Mouse (Mus musculus) embryonic facial prominence, embryonic 12.5 days (tissue): ENCODE measurements around the gene Col11a2. TPM values are rescaled to one million over a fixed set of nuclear protein-coding genes. Genes with fewer than 3 reads are reported as not detected.
"Not testable (repeated sequence)": the region's sequence is repeated elsewhere in the genome, so short reads cannot be mapped to it uniquely, and the experiment has no call there.

Experiments used
- ATAC-seq: fragments of 200-750 bp; cut with Nextera tagmentation; 2 replicates; pipeline ENCODE4 v1.8.0; 2017; ENCODE audit not compliant: insufficient number of reproducible peaks, insufficient read depth, low FRiP score, low TSS enrichment
- H3K27ac ChIP-seq: fragments of 300-500 bp; sonication (generic); 2 replicates; pipeline ENCODE4 v1.5.1; 2016; ENCODE audit warnings: mild to moderate bottlenecking
- H3K27me3 ChIP-seq: fragments of 300-500 bp; sonication (generic); 2 replicates; pipeline ENCODE4 v1.6.1; 2016; ENCODE audit warnings: mild to moderate bottlenecking, moderate library complexity
- H3K36me3 ChIP-seq: fragments of 300-500 bp; sonication (generic); 2 replicates; pipeline ENCODE4 v1.6.1; 2016; ENCODE audit warnings: mild to moderate bottlenecking
- H3K4me1 ChIP-seq: fragments of 300-500 bp; sonication (generic); 2 replicates; pipeline ENCODE4 v1.6.1; 2016
- H3K4me2 ChIP-seq: fragments of 300-500 bp; sonication (generic); replicated peaks from 2 replicates; pipeline ENCODE4 v1.6.1; 2016; ENCODE audit warnings: mild to moderate bottlenecking, moderate library complexity
- H3K4me3 ChIP-seq: fragments of 300-500 bp; sonication (generic); 2 replicates; pipeline ENCODE4 v1.5.1; 2016; ENCODE audit warnings: mild to moderate bottlenecking
- H3K9ac ChIP-seq: fragments of 300-500 bp; sonication (generic); 2 replicates; pipeline ENCODE4 v1.6.1; 2016; ENCODE audit warnings: mild to moderate bottlenecking, moderate library complexity
- H3K9me3 ChIP-seq: fragments of 300-500 bp; sonication (generic); 2 replicates; pipeline ENCODE4 v1.6.1; 2016; ENCODE audit warnings: mild to moderate bottlenecking, moderate library complexity
- WGBS: fragments of 180-500 bp; shearing (Covaris S2); methylation state at CpG from one replicate; pipeline ENCODE4 v1.1.7; 2016; 5-methylcytosine and 5-hydroxymethylcytosine counted together
- polyA plus RNA-seq: library from polyadenylated mRNA; unstranded; fragments of >200 nt; fragmentation: Nextera tagmentation; extraction: Ambion mirVana; gene quantifications from 2 replicates; pipeline ENCODE4 v1.2.1, GENCODE M21; 2016

The Col11a2 gene
- polyA plus RNA-seq = 7.2 and 14.8 TPM in 2 replicates

- ATAC-seq = 0 out of 2 replicates have a peak, but pooled peaks have one; percentile 11
- no peak within 1 kb of the TSS for H3K27ac ChIP-seq
- H3K9ac ChIP-seq = peak within 1 kb of the TSS; percentile 30
- peak within 1 kb of the TSS; percentile 45 for H3K4me2 ChIP-seq
- no peaks in the 10 kb centered on the region for H3K9me3 ChIP-seq
- peaks cover 38% of the 10 kb centered on the region for H3K36me3 ChIP-seq
- H3K27me3 ChIP-seq = peaks cover 25% of the 10 kb centered on the region
- H3K4me3 ChIP-seq = peak within 1 kb of the TSS; percentile 19
- 10% methylated on average over 28 of the region's 28 CpGs for WGBS
- peaks cover 25% of the 10 kb centered on the region for H3K4me1 ChIP-seq
Measured at GRCm38 (mm10) chr17:34038878-34039561, at the start of gene Col11a2. Col11a2 (plus strand) TSS chr17:34039437.

GRCm38 (mm10) chr17:33991788-33992664 is 47.2 kb upstream of the Col11a2 start:
- Histone ChIP-seq H3K27me3 (peaks cover 4% of the 10 kb centered on the region; the same call in 1 of the 2 replicates), H3K9ac (no peak overlapping the region), H3K9me3 (no peaks in the 10 kb centered on the region), H3K4me1 (no peaks in the 10 kb centered on the region), H3K4me3 (no peak overlapping the region), H3K27ac (no peak overlapping the region), H3K36me3 (no peaks in the 10 kb centered on the region), H3K4me2 (no peak overlapping the region)
- ATAC-seq = no peak
- 32% methylated on average over 10 of the region's 10 CpGs for WGBS

GRCm38 (mm10) chr17:33994959-33995358 is 44.3 kb upstream of the Col11a2 start:
- ATAC-seq = no peak
- no peak overlapping the region for H3K9ac ChIP-seq
- WGBS = 81% methylated on average over 8 of the region's 8 CpGs
- H3K27ac ChIP-seq = no peak overlapping the region
- no peak overlapping the region for H3K4me2 ChIP-seq
- no peak overlapping the region for H3K4me3 ChIP-seq
- H3K9me3 ChIP-seq = no peaks in the 10 kb centered on the region
- H3K27me3 ChIP-seq = peaks cover 29% of the 10 kb centered on the region
- peaks cover 7% of the 10 kb centered on the region; the same call in 1 of the 2 replicates for H3K4me1 ChIP-seq
- no peaks in the 10 kb centered on the region for H3K36me3 ChIP-seq

GRCm38 (mm10) chr17:33995651-33996050 is 43.6 kb upstream of the Col11a2 start:
- H3K4me2 ChIP-seq = no peak overlapping the region
- no peak overlapping the region for H3K9ac ChIP-seq
- no peaks in the 10 kb centered on the region for H3K9me3 ChIP-seq
- ATAC-seq = no peak
- no peaks in the 10 kb centered on the region for H3K36me3 ChIP-seq
- WGBS = 63% methylated on average over 3 of the region's 3 CpGs
- H3K27me3 ChIP-seq = peaks cover 36% of the 10 kb centered on the region
- no peak overlapping the region for H3K4me3 ChIP-seq
- no peak overlapping the region for H3K27ac ChIP-seq
- H3K4me1 ChIP-seq = peaks cover 9% of the 10 kb centered on the region; the same call in 1 of the 2 replicates

- not testable (repeated sequence) for H3K36me3 ChIP-seq, H3K9me3 ChIP-seq, H3K4me2 ChIP-seq, H3K27ac ChIP-seq, H3K9ac ChIP-seq, ATAC-seq, H3K4me1 ChIP-seq, H3K4me3 ChIP-seq
- WGBS = 86% methylated on average over 2 of the region's 2 CpGs
- peaks cover 49% of the 10 kb centered on the region for H3K27me3 ChIP-seq
Measured at GRCm38 (mm10) chr17:33997025-33997424, 42.2 kb upstream of the Col11a2 start.

GRCm38 (mm10) chr17:33998697-33999096 is 40.5 kb upstream of the Col11a2 start:
- H3K9ac ChIP-seq, H3K36me3 ChIP-seq, H3K4me2 ChIP-seq, ATAC-seq, H3K27ac ChIP-seq, H3K4me1 ChIP-seq, H3K9me3 ChIP-seq, H3K4me3 ChIP-seq: not testable (repeated sequence)
- 53% methylated on average over 5 of the region's 5 CpGs for WGBS
- peaks cover 54% of the 10 kb centered on the region for H3K27me3 ChIP-seq

- peak overlapping the region; percentile 47 for H3K4me3 ChIP-seq
- no peaks in the 10 kb centered on the region for H3K36me3 ChIP-seq
- ATAC-seq = no peak
- 3% methylated on average over 87 of the region's 87 CpGs for WGBS
- no peaks in the 10 kb centered on the region for H3K9me3 ChIP-seq
- no peak overlapping the region for H3K27ac ChIP-seq
- peaks cover 9% of the 10 kb centered on the region; the same call in 1 of the 2 replicates for H3K4me1 ChIP-seq
- peak overlapping the region; percentile 92 for H3K4me2 ChIP-seq
- peak overlapping the region; percentile 39 for H3K9ac ChIP-seq
- H3K27me3 ChIP-seq = peaks cover 54% of the 10 kb centered on the region
Measured at GRCm38 (mm10) chr17:33999341-34000149, 39.7 kb upstream of the Col11a2 start.

GRCm38 (mm10) chr17:34000150-34000537 is 39.1 kb upstream of the Col11a2 start, which contains the start of gene H2-K1:
H2-K1 (minus strand) TSS chr17:34000347.
- peaks cover 54% of the 10 kb centered on the region for H3K27me3 ChIP-seq
- H3K4me1 ChIP-seq = peaks cover 9% of the 10 kb centered on the region; the same call in 1 of the 2 replicates
- peak within 1 kb of the TSS; percentile 47 for H3K4me3 ChIP-seq
- peak; percentile 72; the same call in 1 of the 2 replicates for ATAC-seq
- no peaks in the 10 kb centered on the region for H3K36me3 ChIP-seq
- 1% methylated on average over 30 of the region's 30 CpGs for WGBS
- H3K27ac ChIP-seq = no peak within 1 kb of the TSS
- no peaks in the 10 kb centered on the region for H3K9me3 ChIP-seq
- H3K9ac ChIP-seq = peak within 1 kb of the TSS; percentile 39
- H3K4me2 ChIP-seq = peak within 1 kb of the TSS; percentile 92

GRCm38 (mm10) chr17:34000796-34001195 is 38.4 kb upstream of the Col11a2 start:
- not testable (repeated sequence) for H3K36me3 ChIP-seq, ATAC-seq, H3K4me1 ChIP-seq, H3K9ac ChIP-seq, H3K9me3 ChIP-seq, H3K4me2 ChIP-seq, H3K27ac ChIP-seq
- Histone ChIP-seq H3K4me3 (peak overlapping the region; percentile 47; the same call in 1 of the 2 replicates), H3K27me3 (peaks cover 58% of the 10 kb centered on the region)
- WGBS = 55% methylated on average over 2 of the region's 2 CpGs

- H3K4me3 ChIP-seq = no peak overlapping the region
- no peak overlapping the region for H3K9ac ChIP-seq
- no peak overlapping the region for H3K27ac ChIP-seq
- H3K4me2 ChIP-seq = no peak overlapping the region
- 2% methylated on average over 5 of the region's 5 CpGs for WGBS
- peaks cover 44% of the 10 kb centered on the region for H3K27me3 ChIP-seq
- ATAC-seq = no peak
- H3K9me3 ChIP-seq = no peaks in the 10 kb centered on the region
- H3K36me3 ChIP-seq = no peaks in the 10 kb centered on the region
- H3K4me1 ChIP-seq = peaks cover 9% of the 10 kb centered on the region; the same call in 1 of the 2 replicates
Measured at GRCm38 (mm10) chr17:34003426-34003825, 35.8 kb upstream of the Col11a2 start.

GRCm38 (mm10) chr17:34006570-34006969 is 32.7 kb upstream of the Col11a2 start:
- Histone ChIP-seq H3K9me3 (no peaks in the 10 kb centered on the region), H3K4me3 (no peak overlapping the region), H3K27ac (no peak overlapping the region), H3K36me3 (no peaks in the 10 kb centered on the region), H3K4me2 (no peak overlapping the region), H3K9ac (no peak overlapping the region), H3K4me1 (no peaks in the 10 kb centered on the region), H3K27me3 (peaks cover 13% of the 10 kb centered on the region)
- 49% methylated on average over 2 of the region's 2 CpGs for WGBS
- no peak for ATAC-seq
